Mouse (Mus musculus) testis, adult 2 months (tissue): ENCODE measurements around the gene Zfp36. TPM values are rescaled to one million over a fixed set of nuclear protein-coding genes. Genes with fewer than 3 reads are reported as not detected.

Experiments
- H3K27ac ChIP-seq: fragments of 200-500 bp; 2 replicates; pipeline ENCODE4 v1.5.1; 2012; ENCODE audit warnings: low read depth, low read length; ENCODE audit not compliant: control insufficient read depth, insufficient read depth
- H3K27me3 ChIP-seq: fragments of 200-500 bp; 2 replicates; pipeline ENCODE4 v1.6.1; 2012; ENCODE audit warnings: mild to moderate bottlenecking, low read length, moderate library complexity; ENCODE audit not compliant: control insufficient read depth, insufficient read depth
- H3K36me3 ChIP-seq: fragments of 200-500 bp; 2 replicates; pipeline ENCODE4 v1.6.1; 2012; ENCODE audit warnings: mild to moderate bottlenecking, low read length; ENCODE audit not compliant: control insufficient read depth, insufficient read depth
- H3K4me1 ChIP-seq: fragments of 200-500 bp; 2 replicates; pipeline ENCODE4 v1.6.1; 2012; ENCODE audit warnings: low read length; ENCODE audit not compliant: control insufficient read depth, insufficient read depth
- H3K4me3 ChIP-seq: fragments of 200-500 bp; 2 replicates; pipeline ENCODE4 v1.5.1; 2012; ENCODE audit warnings: low read depth, mild to moderate bottlenecking, low read length, moderate library complexity, mixed read lengths; ENCODE audit not compliant: control insufficient read depth
- CTCF ChIP-seq: fragments of 200-500 bp; IDR thresholded peaks from 2 replicates; pipeline ENCODE4 v1.5.1; 2012; ENCODE audit warnings: low read depth, mild to moderate bottlenecking, inconsistent platforms, low read length, moderate library complexity; ENCODE audit not compliant: control insufficient read depth, insufficient read depth, insufficient replicate concordance
- POLR2A ChIP-seq: fragments of 200-500 bp; IDR thresholded peaks from 2 replicates; pipeline ENCODE4 v1.6.1; 2012; ENCODE audit warnings: low read depth, mild to moderate bottlenecking, inconsistent platforms, low read length, moderate library complexity; ENCODE audit not compliant: control insufficient read depth
- polyA plus RNA-seq: library from polyadenylated mRNA; depleted of rRNA; stranded (reverse); fragments of >200 nt; gene quantifications from 2 replicates; pipeline ENCODE4 v1.2.3, GENCODE M21; 2012

Gene Zfp36
- polyA plus RNA-seq, 1 experiment = 3.8 TPM

DNA sequence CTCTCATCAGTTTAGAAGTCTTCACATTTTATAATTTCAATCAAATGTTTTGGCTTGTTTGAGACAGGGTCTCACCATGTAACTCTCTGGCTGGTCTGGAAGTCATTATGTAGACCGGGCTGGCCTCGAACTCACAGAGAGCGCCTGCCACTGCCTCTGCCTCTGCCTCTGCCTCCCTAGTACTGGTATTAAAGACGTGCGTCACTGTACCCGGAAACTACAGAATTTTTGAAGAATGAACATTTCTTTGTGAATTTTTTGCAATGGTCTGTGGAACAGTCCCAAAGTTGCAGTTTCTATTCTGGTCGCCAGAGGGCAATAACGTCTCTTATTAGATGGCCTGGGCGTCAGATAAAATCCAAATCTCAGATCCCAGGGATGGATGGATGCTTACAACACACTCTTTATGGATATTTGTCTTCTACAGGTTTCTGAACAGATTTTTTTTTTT lies 6.9 kb downstream of the Zfp36 start:
- no peak for TF ChIP-seq POLR2A
- no peak for TF ChIP-seq CTCF
- peaks cover 35% of the 10 kb centered on the region for H3K4me1 ChIP-seq
- no peaks in the 10 kb centered on the region for H3K27me3 ChIP-seq
- H3K4me3 ChIP-seq = peak overlapping the region; percentile 92
- peak overlapping the region; percentile 72 for H3K27ac ChIP-seq
- H3K36me3 ChIP-seq = no peaks in the 10 kb centered on the region

DNA sequence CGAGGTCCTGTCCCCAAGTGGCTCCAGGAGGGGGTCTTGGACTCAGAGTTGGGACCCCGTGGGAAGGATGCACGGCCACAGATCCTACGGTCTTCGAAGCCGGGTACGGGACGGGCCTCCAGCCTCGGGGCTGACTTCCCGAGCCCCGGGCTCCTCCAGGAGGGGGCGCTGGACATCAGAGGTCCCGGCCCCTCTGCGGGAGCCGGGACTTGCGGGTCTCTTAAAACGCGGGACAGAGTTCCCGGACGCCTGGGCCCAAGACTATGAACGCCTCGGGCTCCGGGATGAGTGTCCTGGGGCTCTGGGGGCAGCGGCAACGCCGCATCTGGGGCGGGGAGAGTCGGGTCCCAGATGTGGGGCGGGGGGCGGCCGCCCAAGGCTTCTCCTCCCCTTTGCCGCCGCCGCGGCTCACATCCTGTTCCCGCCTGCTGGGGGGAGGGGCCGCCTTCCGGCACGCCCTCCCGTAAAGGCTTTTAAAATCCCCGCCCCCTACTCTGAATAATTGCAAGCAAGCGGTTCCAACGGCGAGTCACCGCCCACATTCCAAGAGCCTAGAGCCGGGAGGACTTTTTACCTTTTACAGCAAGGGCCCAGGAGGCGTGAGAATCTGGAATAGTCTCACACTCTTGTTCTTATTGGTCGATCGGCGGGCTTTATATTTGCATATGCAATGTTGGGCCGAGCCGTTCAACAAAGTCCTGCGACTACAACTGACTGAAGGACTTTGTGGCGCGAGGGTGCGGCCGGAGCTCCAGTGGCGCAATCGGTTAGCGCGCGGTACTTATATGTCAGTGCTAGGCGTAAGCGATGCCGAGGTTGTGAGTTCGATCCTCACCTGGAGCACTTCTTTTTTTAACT lies 7.6 kb downstream of the Zfp36 start, which contains the start of gene Plekhg2:
TSS of gene Plekhg2 (minus strand) at position 349 of the 858 bp plus-strand sequence.
- peaks cover 28% of the 10 kb centered on the region for H3K4me1 ChIP-seq

DNA sequence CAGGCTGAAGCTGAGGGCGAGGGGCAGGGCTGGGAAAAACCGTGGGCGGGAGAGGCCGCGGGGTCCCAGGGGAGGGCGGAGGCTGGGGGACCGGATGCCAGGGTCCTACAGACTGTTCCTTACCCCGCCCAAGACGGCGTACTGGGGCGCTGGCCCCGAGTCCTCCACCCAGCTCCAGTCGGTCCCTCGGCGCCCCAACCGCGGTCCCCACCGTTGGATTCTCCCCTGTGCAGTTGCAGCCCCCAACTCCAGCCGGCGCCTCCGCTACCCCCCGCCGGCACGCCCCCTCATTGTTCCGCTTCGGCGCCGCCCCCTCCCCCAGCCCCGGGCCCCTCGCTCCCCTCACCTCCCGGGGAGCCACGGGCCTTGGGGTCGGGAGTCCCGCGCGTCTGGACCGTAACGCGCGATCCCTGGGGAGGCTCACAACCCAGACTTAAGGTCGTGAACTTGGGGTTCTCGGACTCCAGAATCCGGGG lies 8.5 kb downstream of the Zfp36 start:
- peak overlapping the region; percentile 90 for H3K27ac ChIP-seq
- H3K36me3 ChIP-seq = no peaks in the 10 kb centered on the region; the same call in 1 of the 2 replicates
- H3K4me3 ChIP-seq = peak overlapping the region; percentile 92
- H3K27me3 ChIP-seq = no peaks in the 10 kb centered on the region
- H3K4me1 ChIP-seq = peaks cover 26% of the 10 kb centered on the region
- TF ChIP-seq POLR2A (no peak), CTCF (no peak)

More for the DNA sequence above, 7.6 kb downstream of the Zfp36 start, which contains the start of gene Plekhg2:
- Histone ChIP-seq H3K4me3 (peak within 1 kb of the TSS; percentile 92), H3K27me3 (no peaks in the 10 kb centered on the region), H3K36me3 (no peaks in the 10 kb centered on the region; the same call in 1 of the 2 replicates), H3K27ac (peak within 1 kb of the TSS; percentile 90)
- TF ChIP-seq CTCF (peak; percentile 19; the same call in 1 of the 2 replicates), POLR2A (peak; percentile 32; the same call in 1 of the 2 replicates)

DNA sequence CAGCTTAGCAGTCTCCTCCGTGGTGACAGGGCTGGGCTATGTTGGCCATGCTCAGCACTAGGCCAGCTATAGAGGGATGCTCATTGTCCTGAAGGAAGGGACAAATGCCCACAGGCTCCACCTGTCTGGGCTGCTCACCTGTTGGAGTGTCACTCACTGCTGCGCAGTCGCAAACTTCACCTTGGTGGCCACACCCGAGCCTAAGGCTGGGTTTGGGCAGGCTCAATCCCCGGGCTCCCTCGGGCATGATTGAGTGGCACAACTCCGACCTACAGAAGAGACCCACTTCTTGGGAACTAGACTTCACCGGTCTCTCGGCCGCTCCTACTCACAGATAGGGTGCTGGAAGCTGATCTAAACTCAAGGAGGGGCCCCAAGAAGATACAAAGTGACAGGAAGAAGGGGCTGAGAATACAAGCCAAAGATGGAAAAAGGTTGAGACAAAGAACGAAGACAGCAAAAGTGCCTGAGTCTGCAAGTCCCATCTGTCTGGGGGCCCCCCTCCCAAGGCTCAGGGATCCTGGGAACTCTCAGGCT lies 9.0 kb downstream of the Zfp36 start:
- Histone ChIP-seq H3K36me3 (no peaks in the 10 kb centered on the region; the same call in 1 of the 2 replicates), H3K4me3 (peak overlapping the region; percentile 92), H3K27me3 (no peaks in the 10 kb centered on the region), H3K27ac (no peak overlapping the region; the same call in 1 of the 2 replicates), H3K4me1 (peaks cover 23% of the 10 kb centered on the region)
- TF ChIP-seq POLR2A (no peak), CTCF (no peak)

DNA sequence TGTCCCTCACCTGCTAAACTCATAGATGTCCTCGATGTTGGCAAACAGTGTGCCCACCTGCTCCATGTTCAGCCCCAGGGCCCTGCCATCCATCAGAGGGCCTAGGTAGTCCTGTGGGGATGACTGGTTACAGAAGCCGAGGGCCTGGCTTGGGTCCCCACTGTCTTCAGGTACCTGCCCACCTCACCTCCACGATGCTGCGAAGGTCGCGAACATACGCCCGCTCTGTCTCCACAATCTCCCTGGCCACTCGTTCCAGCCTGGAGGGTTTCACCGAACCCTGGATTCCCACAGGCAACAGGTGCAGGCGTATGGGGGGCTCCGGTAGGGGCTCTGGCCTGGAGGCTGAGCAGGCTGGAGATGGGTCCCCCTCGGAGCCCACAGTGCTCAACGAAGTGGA lies 10.0 kb downstream of the Zfp36 start:
- H3K36me3 ChIP-seq = no peaks in the 10 kb centered on the region; the same call in 1 of the 2 replicates
- H3K4me1 ChIP-seq = peaks cover 16% of the 10 kb centered on the region
- H3K4me3 ChIP-seq = no peak overlapping the region
- no peak overlapping the region for H3K27ac ChIP-seq
- TF ChIP-seq CTCF = no peak
- TF ChIP-seq POLR2A = no peak
- no peaks in the 10 kb centered on the region for H3K27me3 ChIP-seq

DNA sequence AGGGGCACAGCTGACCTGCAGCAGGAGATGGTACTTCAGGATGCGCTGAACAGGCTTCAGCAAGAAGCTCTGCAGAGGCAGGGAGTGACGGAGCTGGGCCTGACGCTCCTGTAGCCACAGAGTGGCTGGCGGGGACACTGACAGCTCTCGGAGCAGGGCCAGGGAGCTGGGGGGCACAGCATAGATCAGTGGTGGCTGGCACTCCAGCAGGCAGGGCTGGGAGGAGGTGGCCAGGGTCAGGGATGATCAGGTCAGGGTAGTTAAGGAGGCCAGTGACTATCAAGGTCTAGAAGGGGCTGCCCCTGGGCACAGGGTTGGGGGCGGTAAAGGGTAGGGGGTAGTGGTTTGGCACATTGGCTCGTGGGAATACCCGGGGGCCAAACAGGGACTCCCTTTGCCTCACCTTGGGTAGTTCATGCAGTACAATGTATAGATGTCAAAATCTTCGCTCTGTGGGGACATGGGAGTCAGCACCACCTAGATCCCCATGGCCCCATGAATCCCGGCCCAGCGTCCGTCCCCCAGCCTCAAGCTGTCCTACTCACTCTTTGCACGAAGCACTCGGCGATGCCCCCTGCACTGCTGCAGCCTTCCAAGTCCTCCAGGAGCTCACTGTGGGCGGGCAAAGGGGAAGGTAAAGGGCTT lies 11.7 kb downstream of the Zfp36 start:
- H3K27me3 ChIP-seq = no peaks in the 10 kb centered on the region
- H3K27ac ChIP-seq = no peak overlapping the region
- H3K36me3 ChIP-seq = no peaks in the 10 kb centered on the region; the same call in 1 of the 2 replicates
- peaks cover 15% of the 10 kb centered on the region for H3K4me1 ChIP-seq
- TF ChIP-seq CTCF = no peak
- TF ChIP-seq POLR2A = no peak
- H3K4me3 ChIP-seq = no peak overlapping the region
